Mouse (Mus musculus) large intestine, adult 2 months (tissue): Measurements from ENCODE around the gene Ube2c. TPM values are rescaled to one million over a fixed set of nuclear protein-coding genes. Genes with fewer than 3 reads are reported as not detected.
"Not testable (repeated sequence)": the region's sequence is repeated elsewhere in the genome, so short reads cannot be mapped to it uniquely, and the experiment has no call there.

ENCODE experiments used
- DNase-seq: peaks from one replicate; pipeline ENCODE4 v3.0.0-alpha.2; 2012; ENCODE audit warnings: low read depth, low spot score
- WGBS: fragments of 180-500 bp; shearing (Covaris S2); methylation state at CpG from one replicate; pipeline ENCODE4 v1.1.7; 2018; 5-methylcytosine and 5-hydroxymethylcytosine counted together
- polyA plus RNA-seq: library from polyadenylated mRNA; depleted of rRNA; stranded (reverse); fragments of >200 nt; gene quantifications from 2 replicates; pipeline ENCODE4 v1.2.3, GENCODE M21; 2012

The Ube2c gene
- polyA plus RNA-seq, 1 experiment, result 183 TPM

DNA sequence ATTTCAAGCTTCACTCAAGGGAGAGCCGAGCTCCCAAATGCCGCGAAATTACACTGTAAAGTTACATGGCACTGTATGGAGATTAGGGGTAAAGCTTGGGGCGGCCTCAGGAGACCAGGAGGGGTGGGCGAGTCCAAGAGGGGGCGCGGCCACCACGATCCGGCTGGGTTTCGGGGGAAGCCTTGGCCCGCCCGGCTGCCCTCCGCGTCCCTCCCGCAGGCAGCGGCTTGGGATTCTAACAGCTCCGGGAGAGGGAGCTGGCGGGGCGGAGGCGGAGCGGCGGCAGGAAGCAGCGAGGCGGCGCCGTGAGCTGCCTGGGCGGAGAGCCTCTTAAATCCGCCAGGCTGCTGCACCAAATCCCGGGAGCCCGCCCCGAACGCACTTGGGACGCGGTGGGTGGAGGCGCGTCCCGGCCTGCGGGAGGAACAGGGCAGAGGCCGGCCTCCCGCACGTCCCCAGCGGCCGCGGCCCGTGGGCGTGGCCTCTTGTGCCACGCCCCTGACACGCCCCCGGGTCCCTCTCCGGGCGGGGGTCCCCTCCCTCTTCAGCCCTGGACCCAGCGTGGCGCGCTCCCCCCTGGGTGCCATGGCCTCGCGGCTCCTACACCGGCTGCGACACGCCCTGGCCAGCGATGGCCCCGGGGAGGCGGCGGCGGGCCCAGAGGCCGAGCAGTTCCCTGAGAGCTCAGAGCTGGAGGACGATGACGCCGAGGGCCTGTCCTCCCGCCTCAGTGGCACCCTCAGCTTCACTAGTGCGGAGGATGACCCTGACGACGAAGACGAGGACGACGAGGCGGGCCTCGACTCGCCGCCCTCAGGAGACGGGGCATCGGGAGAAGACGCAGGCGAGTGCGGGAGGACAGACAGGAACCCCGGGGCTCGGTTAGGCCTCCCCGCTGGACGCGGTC is 16.0 kb downstream of the Ube2c start, which contains the start of gene Snx21:
Gene Snx21, plus strand, starts transcription at position 343 of the 907 bp plus-strand sequence.
- WGBS, result under 1% methylated on average over 89 of the region's 89 CpGs
- peak; percentile 77 for DNase-seq

DNA sequence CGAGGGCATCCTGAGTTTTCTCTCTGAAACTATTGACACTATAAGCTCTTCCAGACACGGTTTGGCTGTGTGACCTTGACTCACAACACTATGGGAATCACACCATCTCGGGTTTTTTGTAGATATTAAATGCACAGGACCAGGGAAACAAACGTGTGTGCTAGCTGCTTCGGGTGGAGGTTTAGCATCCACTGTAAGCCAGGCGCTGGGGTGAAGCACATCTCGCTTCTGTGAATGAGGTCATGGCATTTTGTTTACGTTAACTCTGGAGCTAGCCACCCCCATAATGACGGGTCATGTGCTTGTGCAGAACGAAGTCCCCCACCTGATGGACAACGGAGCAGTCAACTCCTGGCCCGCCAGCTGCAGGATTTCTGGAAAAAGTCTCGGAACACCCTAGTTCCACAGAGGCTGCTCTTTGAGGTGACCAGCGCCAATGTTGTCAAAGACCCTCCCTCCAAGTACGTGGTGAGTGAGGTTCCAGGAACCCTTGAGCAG is 16.7 kb downstream of the Ube2c start:
- WGBS, result 18% methylated on average over 15 of the region's 15 CpGs
- no peak for DNase-seq

DNA sequence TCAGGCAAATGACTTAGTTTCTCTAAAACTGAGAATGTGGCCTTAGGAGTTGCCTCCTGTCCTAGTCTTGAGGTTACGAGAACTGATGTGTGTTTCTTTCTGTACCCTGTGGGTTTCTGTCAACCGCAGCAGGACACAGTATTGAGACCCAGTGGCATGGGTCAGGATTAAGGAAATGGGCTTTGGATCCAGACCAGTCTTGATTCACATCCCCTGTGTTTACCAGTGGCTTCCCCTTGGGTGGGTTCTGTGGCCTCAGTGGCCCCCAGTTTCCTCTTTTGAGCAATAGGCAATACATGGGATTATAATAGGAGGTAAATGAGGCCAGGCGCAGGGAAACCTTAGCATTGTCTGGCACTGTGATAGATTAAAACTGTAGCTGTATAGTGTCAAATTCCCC is 17.3 kb downstream of the Ube2c start:
- WGBS, result 78% methylated on average over 3 of the region's 3 CpGs
- no peak for DNase-seq

DNA sequence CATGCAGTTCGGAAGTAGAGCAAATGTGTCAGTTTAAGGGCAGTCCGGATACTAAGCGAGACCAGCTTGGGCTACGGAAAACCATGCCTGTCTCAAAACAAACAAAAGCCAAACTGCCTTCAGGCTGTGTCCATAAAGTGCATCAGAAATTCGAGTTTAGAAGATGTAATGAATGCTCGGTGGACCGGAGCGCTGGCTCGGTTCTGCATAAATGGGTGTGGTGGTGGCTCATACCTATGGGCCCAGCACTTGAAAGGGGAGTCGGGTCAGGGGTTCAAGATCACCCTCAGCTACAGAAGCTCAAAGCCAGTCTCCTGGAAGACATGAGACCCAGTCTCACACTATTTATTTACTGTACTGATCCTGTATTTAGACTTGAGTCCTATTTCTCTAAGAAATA is 18.1 kb downstream of the Ube2c start:
- DNase-seq, result no peak
- WGBS, result 65% methylated on average over 10 of the region's 10 CpGs

DNA sequence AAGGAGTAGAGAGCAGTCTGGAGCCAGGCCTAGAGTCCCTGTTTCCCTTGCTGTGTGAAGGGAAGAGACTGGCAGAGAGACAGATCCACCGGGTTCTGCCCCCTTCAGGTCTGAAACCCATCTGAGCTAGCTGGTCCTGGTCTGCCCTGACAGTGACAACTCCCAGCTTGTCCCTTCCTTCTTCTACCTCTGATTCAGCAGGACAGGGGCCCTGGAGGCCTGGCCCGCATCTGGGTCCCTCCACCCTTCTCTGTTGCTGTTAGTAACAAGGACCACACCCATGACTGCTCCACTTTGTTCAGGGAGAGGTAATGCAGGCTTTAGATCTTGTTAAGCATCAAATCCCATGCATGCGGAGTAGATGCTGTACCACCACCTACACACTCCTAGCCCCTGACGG is 18.7 kb downstream of the Ube2c start:
- DNase-seq, result no peak
- WGBS, result 66% methylated on average over 4 of the region's 4 CpGs

DNA sequence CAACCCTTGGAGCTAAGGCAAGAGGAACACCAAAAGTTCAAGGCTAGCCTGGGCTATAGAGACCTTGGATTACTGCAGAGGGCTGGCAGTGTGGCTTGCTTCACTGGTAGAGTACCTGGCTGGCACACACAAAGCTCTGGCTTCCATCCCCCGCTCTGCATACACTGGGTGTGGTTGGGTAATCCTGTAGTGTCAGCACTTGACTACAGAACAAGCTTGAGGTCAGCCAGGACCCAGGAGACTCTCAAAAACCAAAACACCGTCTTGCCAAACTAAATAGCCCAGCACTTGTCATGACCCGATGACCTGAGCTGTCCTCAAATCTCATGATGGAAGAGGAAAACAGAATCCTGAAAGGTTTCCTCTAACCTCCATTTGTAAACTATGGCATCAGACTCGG is 20.8 kb downstream of the Ube2c start:
- WGBS, result 58% methylated on average over 4 of the region's 4 CpGs

DNA sequence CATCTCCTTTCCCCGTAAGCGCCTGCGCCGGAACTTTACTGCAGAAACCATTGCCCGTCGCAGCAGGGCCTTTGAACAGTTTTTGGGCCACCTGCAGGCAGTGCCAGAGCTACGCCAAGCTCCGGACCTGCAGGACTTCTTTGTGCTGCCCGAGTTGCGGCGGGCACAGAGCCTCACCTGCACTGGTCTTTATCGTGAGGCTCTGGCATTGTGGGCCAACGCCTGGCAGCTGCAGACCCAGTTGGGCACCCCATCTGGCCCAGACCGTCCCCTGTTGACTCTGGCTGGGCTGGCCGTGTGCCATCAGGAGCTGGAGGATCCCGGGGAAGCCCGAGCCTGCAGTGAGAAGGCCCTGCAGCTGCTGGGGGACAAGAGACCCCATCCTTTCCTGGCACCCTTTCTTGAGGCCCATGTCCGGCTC is 22.2 kb downstream of the Ube2c start:
- DNase-seq, result no peak
- WGBS, result 86% methylated on average over 18 of the region's 18 CpGs

More for the DNA sequence above, 20.8 kb downstream of the Ube2c start:
- DNase-seq, result no peak

DNA sequence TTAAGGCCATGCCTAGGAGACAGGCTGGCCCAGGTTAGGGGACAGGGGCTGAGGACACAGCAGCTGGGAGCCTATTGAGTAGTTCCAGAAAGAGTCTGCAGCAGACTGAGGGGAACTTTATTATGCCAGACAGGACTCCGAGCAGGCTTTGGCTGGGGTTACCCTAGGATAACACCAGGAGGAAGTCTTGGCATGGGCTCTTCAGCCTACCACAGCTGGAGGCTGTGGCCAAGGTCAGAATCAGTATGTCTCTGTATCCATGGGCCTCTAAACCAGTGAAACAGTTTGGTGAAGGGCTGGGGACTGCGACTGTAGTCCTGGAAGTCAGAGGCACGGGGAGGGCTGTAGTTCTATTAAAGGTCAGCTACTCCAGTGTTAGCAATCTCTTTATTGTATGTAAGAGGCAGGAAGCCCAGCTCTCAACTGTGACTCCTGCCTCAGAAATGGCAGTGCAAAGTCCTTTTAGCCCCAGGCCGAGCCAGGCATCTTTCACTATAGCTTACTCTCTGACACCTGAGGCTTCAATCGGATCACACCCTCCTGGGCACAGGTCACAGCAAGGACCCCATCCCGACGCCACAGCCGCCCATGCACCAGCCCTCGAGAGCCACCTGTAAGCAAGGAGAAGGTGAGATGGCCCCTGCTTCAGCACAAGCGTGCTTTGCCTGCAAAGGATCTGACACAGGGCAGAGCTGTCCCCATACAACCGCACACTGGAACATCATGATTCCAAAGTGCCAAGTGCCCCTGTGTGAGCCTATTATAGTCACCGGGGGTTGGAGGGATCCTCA is 22.9 kb downstream of the Ube2c start:
- 89% methylated on average over 12 of the region's 12 CpGs for WGBS
- DNase-seq, result no peak

DNA sequence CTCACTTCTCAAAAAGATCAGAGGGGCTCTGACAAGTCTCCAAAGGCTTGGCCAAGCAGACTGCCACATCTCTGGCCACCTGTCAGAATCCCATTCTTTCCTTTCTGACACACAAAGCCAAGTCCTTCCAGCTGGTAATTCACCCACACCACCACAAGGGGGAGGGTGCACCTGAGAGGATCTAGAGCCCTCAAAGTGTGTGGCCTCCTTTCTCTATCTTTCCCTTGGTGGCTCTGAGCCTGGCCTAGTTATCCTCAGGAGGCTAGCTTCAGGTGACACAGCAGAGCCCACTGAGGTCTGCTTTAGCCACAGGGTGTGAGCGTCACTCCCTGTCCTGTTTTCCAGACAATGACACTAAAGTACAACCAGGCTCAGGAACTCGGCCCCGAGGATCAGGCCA is 23.5 kb downstream of the Ube2c start:
- 77% methylated on average over 3 of the region's 3 CpGs for WGBS
- DNase-seq, result no peak

DNA sequence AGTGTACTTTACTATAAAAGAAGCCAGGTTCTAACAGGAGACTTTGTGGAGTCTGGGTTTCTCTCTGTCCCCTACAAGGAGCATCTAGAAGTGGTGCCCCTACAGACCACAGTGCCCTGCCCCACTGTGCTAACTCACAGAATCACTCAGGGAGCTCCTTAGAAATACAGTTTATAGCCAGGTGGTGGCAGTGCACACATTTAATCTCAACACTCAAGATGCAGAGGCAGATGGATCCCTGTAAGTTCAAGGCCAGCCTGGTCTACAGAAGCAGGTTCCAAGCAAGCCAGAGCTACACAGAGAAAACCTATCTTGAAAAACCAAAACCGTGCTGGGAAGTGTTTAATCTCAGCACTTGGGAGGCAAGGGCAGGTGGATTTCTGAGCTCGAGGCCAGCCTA is 24.1 kb downstream of the Ube2c start:
- no peak for DNase-seq
- 92% methylated on average over 2 of the region's 2 CpGs for whole genome bisulfite sequencing

DNA sequence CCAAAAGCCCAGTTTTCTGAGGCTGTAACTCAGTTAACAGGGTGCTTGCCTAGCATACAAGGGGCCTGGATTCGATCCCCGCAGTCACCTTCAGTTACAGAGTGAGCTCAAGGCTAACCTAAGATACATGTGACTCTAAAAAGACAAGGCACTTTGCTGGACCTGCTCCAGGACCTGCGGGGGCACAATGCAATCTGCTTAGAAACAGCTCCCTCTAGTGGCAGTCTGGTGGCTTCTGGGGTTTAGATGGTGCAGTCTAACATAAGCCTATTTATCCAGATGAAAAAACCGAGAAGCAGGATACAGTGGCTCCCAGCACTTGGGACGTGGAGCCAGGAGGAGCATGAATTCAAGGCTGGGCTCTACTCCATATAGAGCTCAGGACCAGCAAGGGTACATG is 24.6 kb downstream of the Ube2c start:
- WGBS, result 16% methylated on average over 5 of the region's 5 CpGs
- no peak for DNase-seq

DNA sequence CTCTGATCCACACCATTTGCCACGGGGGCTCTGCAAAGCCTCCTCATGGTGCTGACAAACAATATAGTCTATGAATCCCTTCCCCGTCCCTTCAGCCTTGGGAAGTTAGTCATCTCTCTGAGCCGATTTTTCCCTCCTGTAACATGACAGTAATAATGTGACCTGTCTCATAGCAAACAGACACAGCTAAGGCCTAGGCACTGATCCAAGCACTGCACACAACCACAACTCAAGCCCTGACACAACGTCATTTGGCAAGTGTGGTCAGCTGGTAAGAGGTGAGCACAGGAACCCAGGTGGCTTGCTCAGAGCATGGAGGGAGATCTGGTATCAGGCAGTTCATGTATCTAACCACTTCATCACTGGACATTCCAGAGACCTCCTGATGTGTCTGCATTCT is 26.2 kb downstream of the Ube2c start:
- WGBS, result 68% methylated on average over 4 of the region's 4 CpGs
- DNase-seq, result no peak

DNA sequence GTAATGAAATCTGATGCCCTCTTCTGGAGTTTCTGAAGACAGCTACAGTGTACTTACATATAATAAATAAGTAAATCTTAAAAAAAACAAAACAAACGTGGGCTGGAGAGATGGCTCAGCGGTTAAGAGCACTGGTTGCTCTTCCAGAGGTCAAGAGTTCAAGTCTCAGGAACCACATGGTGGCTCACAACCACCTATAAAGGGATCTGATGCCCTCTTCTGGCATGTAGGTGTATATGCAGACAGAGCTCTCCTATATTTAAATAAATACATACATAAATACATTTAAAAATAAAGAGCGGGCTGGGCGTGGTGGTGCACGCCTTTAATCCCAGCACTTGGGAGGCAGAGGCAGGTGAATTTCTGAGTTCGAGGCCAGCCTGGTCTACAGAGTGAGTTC is 28.9 kb downstream of the Ube2c start:
- 57% methylated on average over 6 of the region's 6 CpGs for WGBS
- not testable (repeated sequence) for DNase-seq

DNA sequence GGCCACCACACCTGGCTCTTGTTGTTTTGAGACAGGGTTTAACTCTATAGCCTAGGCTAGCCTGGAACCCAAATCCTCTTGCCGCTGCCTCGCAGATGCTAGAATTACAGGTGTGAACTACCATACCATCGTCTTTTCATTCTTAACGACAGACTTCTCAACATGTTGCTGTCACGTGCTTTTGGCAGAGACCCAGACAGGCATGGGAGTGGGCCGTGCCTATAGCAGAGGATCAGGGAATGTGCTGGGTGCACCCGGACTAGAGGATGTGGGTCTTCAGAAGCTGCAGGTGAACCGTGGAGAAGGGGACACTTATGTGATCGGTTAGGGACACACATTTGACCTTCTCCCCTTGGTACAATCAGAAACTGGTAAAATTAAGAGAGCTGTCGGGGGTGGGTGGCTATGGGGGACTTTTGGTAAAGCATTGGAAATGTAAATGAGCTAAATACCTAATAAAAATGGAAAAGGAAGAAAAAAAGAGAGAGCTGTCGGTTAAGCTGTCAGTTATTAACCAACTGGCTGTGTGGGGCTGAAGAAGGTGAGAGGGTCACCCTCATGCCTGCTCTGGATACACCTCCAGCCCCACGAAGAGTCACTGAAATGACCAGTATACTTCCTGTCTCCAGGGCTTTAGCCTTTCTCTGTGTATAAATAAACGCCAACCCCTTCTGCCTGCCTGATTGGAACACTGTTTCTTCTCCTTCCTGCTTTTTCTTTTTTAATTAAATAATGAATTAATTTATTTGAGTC is 30.7 kb downstream of the Ube2c start:
- WGBS, result 82% methylated on average over 13 of the region's 13 CpGs
- DNase-seq, result no peak

DNA sequence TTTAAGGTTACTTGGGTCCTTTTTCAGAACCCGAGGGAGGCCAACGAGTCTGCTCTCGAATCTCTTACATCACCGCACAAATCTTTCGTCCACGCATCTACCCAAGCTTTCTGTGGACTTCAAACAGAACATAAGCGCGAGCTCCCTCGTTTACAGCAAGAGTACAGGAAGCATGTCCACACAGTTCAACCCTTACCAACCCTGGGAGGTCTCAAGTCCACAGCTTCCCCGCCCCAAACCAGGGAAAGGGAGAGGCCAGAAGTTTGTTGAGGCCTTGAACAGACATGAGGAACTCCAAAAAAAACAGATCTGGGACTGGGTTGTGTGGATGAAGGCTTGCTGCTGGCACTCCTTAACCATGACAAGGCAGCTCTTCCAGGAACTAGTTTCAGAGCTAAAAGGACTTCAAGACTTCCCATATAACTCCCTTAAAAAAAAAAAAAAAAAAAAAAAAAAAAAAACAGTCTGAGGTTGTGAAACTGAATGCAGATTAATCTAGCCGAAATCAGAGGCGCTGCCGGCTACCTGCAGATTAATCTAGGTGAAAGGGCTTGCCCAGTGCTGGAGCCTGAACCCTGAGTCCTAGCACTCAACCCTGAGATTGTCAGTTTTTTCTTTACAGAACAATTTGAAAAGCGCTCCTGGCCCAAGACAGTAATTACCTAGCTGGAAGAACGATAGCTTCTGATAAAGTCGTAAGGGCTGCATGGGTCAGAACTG is 33.7 kb downstream of the Ube2c start:
- 38% methylated on average over 16 of the region's 16 CpGs for WGBS
- no peak for DNase-seq

DNA sequence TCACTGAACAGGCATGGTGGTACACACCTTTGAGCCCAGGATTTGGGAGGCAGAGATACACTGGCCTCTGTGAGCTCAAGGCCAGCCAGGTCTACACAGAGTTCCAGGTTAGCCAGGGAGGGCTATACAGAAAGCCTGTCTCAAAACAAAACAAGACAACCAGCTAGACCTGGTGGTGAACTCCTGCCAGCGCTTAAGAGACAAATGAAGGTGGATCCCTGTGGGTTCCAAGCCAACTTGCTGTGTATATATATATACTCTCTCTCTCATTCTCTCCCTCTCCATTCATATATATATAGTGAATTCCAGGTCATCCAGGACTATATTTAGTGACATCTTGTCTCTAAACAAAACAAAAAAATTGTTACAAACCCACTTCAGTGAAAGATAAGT is 34.2 kb downstream of the Ube2c start:
- WGBS, result 28% methylated on average over 1 of the region's 1 CpGs

DNA sequence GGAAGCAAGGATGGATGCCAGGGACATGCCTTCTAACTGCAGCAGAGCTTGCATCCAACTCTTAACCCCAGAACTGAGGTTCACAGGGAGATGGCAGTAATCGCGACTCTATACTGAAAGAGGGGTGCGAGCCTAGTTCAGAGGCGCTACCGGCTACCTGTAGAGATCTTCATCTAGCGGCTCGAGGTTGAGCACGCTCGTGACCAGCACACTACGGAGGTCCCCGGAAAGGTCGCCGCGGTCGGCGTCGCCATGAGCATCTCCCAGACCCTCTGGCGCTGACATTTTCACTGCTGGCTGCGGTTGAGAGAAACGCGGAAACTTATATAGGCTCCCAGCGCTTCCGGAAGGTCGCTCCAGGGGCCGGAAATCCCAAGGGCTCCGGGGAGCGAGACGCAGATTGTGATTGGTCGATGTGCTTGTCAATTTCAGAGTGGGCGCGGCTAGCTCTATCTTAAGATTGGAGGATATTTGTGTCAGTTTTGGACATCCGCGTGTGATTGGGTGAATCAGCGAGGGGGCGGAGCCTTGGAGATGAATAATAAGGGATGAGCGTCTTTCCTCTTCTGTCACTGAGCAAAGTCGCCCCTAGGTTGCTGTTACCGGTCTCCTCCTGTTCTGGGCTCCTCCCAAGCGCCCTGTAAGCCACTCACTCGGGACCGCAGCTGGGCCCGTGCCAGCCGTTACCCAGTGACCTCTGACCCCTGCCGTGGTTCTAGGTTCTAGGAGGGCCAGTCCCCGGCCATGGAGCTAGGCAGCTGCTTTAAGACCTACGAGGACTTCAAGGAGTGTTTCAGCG is 35.0 kb downstream of the Ube2c start, which contains the start of the genes Acot8 and Zswim3:
Gene Acot8, minus strand, starts transcription at position 350 of the 799 bp plus-strand sequence.
Gene Zswim3, plus strand, starts transcription at position 566 of the 799 bp plus-strand sequence.
- DNase-seq, result peak; percentile 97
- under 1% methylated on average over 47 of the region's 47 CpGs for WGBS

More for the DNA sequence above, 34.2 kb downstream of the Ube2c start:
- no peak for DNase-seq

DNA sequence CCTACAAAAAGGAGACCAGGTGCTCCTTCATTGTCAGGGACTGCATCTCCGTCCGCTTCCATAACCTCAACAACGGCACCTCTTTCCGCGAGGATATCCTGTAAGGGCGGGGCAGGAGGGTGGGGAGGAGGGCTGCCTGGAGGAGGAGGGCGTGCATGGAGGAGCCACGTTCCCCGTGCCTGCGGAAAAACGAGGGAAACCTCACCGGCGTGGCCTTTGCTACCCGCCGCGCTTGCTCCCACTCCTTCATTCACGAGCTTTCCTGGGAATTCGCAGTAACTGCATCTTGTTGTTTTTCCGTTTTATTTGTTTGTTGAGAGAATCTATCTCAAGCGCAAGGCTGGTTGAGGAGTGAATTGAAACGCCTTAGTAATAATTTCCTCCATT is 35.6 kb downstream of the Ube2c start:
- under 1% methylated on average over 21 of the region's 21 CpGs for WGBS
- no peak for DNase-seq
